Mouse (Mus musculus): ENCODE measurements at regions not wholly inside any gene's neighbourhood (a gene's known extent, or its start where the extent isn't known, plus 50 kb on each side); places are given as distances from the start of the nearest gene placed in this dataset.
"Not testable (repeated sequence)": the region's sequence is repeated elsewhere in the genome, so short reads cannot be mapped to it uniquely, and the experiment has no call there.

DNA sequence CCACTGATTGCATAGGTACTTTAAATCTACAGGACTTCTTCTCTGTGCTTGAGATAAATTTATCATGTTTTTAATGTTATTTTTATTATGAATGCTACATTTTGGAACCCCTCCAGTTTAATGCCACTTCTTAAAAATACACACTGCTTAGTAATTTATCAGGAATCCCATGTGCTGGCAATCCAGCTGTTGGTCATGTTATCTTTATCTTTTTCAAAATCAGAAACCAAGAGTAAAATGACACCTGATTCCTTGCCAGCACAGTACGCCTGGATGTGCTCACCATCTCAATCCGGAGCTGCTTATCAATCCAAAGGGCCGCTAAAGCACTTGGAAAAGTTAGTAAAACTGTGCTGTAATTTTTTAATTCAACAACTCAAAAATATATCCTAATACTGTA, 497.1 kb downstream of the Hdgfl1 start:
- no peak for DNase-seq (ENCODE audit: inconsistent age in 2 of 2, low spot score in 1 of 2)

- no peak for DNase-seq (ENCODE audit: inconsistent age in 2 of 2, low spot score in 1 of 2)
These were observed 502.5 kb downstream of the Hdgfl1 start for GRCm38 (mm10) chr13:26267501-26267900.

DNA sequence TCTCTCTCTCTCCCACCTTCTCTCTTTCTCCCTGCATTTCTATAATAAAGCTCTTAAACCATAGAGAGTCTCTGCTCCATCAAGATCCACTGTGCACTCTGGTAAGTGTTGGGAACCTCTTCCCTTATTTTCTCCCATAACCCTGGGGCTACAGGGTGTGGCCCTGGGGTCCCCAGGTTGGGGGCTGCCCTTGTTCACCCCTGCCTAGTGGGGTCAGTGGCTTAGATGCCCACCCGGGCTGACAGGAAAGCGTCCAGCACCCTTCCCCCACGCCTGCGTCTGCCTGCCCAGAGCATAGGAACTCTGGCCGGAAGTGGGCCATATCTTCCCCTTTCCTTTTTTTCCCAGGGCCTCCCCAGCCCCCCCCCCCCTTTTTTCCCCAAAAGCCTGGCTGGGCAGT, 534.0 kb downstream of the Hdgfl1 start:
- no peak for DNase-seq (ENCODE audit: inconsistent age in 2 of 2, low spot score in 1 of 2)

GRCm38 (mm10) chr13:26234703-26235102, 535.3 kb downstream of the Hdgfl1 start:
- no peak for DNase-seq (ENCODE audit: inconsistent age in 2 of 2, low spot score in 1 of 2)

DNA sequence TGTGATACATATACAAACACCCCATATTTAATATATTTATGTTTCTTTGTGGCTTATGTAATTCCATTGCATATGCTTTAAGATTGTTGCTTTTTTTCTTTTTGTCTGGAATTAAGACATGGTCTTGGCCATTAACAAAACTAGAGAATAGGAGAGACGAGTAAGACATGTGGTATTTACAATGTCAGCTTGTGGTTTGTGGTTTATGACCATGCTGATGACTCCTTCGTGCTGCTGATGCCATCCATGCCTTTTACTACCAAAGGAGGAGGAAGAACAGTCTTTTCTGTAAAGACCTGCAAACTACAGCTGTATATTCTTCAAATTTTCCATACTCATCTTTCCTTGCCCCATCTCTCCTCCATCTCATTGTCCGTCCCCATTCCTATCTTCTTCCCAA, 552.7 kb downstream of the Hdgfl1 start:
- DNase-seq (ENCODE audit: inconsistent age in 2 of 2, low spot score in 1 of 2), result no peak

DNA sequence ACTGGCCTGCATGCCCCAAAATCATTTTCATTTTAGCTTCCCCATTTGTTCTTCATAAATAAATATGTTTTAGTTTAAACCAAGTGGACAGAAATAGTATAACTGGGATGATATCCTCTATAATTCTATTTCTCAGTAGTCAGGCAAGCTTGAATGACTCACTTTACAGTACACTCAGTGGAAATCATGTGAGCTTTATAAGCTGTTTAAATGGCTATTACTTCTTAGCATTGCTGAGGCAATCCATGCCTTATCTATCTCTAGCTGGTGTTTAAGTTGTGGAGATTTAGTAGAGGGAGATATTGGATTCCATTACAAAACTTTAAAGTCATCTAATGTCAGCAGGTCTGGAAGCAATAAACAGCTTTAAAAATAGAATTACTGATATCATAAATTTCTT, 553.4 kb downstream of the Hdgfl1 start:
- no peak for DNase-seq (ENCODE audit: inconsistent age in 2 of 2, low spot score in 1 of 2)

GRCm38 (mm10) chr13:26205532-26206105, 564.3 kb downstream of the Hdgfl1 start:
- no peak for DNase-seq (ENCODE audit: inconsistent age in 2 of 2, low spot score in 1 of 2)

- no peak for DNase-seq (ENCODE audit: inconsistent age in 2 of 2, low spot score in 1 of 2)
These were observed 575.3 kb downstream of the Hdgfl1 start for GRCm38 (mm10) chr13:26194646-26195045.

GRCm38 (mm10) chr13:26183879-26184278, 586.1 kb downstream of the Hdgfl1 start:
- DNase-seq (ENCODE audit: inconsistent age in 2 of 2, low spot score in 1 of 2), result no peak

DNA sequence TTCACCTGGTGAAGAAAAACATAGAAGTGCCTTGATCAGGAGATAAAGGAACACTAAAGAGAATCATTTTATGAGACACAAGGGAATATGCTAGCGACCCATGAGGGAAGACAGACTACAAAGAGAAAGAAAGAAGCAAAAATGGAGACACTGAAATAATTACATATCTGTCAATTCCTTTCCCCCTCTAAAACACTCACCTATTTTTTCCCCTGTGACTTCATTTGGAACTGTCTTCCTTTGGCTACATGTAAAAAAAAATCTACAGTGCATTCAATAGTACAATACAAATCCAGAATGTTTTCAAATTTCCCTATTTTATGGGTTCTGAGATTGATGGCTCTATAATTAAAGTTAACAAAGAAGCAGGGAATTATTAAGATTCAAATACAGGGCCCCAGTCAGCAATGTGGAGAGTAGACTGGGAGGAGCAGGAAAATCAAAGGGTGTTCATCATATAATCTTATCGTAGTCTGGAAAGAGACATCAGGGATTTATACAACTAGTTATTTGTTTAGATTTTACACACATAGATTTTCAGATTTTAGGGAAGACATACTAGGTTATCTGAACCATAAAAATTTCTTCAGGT, 598.0 kb downstream of the Hdgfl1 start:
- no peak for DNase-seq (ENCODE audit: inconsistent age in 2 of 2, low spot score in 1 of 2)

GRCm38 (mm10) chr13:26169641-26170040, 600.3 kb downstream of the Hdgfl1 start:
- no peak for DNase-seq (ENCODE audit: inconsistent age in 2 of 2, low spot score in 1 of 2)

GRCm38 (mm10) chr13:26158703-26159102, 611.3 kb downstream of the Hdgfl1 start:
- DNase-seq (ENCODE audit: inconsistent age in 2 of 2, low spot score in 1 of 2), result no peak

- DNase-seq (ENCODE audit: inconsistent age in 2 of 2, low spot score in 1 of 2), result no peak
These were observed 615.1 kb downstream of the Hdgfl1 start for GRCm38 (mm10) chr13:26154701-26155471.

- no peak for DNase-seq (ENCODE audit: inconsistent age in 2 of 2, low spot score in 1 of 2)
These were observed 615.7 kb downstream of the Hdgfl1 start for GRCm38 (mm10) chr13:26154251-26154650.

DNA sequence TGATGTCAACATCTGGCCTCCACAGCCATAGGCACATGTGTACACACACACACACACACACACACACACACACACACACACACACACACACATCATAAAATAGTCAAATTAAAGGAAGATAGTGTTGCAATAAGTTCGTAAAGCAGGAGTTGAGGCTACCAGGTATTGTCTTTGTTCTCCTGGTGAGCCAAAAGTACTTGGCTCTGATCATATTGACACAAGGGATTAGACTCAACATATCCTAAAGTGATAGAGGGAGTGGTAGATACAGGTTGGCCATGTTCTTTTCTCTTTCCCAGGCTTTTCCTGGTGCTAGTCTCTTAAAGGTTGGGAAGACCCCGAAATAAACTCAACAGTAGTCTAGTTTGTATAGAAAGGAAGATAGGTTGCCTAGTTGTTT, 616.9 kb downstream of the Hdgfl1 start:
- DNase-seq (ENCODE audit: inconsistent age in 2 of 2, low spot score in 1 of 2), result no peak

DNA sequence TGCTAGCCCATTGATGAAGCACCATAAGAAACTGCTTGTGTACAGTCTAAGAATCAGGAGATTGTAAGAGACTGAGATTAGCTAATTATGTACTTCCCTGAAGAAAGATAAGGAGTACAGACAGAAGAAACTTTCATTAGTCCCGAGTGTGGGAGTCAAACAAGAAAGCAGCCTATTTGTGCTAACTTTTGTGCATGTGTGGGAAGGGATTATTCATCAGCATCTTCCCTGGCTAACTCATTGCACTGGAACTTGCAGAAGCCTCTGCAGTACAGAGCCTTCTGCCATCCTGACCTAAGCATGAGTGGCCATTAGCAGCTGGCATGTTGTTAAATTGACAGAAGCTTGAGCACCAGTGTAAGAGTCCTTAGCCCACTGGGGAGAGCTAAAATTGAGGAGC, 619.5 kb downstream of the Hdgfl1 start:
- DNase-seq (ENCODE audit: inconsistent age in 2 of 2, low spot score in 1 of 2), result no peak

DNA sequence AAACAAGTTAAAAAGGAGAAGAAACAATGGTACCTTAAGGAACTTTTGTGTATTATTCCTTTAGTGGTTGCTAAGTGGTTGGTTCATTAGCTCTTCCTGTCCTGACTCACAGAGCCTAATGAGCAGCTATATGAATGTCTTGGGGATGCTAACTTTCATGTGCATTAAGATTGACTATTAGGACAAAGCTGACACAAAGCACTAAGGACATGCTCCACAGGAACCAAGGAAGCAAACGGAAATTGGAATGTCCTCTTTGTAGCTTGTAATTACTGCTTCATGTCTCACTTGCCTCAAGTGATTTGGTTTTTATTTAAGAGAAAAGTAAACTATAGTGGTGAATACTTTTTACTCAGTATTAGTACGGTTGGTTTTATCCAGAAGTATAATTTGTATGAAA, 627.2 kb downstream of the Hdgfl1 start:
- no peak for DNase-seq (ENCODE audit: inconsistent age in 2 of 2, low spot score in 1 of 2)

DNA sequence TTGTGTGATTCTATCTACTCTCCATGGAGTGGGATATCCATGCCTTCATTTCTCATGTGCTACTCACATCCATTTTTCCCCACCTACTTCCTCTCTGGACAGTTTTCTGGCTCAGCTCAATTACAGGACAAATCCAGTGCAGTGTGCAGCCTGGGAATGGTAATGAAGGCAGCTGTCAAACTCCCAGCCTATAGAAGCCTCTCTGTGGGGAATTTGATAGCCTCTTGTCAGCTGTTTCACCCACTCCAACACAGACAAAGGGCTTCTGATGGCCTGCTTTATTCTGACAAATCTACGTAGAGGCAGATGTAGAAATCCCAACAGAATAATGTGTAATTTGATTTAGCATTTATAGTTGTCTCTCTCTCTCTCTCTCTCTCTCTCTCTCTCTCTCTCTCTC, 650.6 kb downstream of the Hdgfl1 start:
- DNase-seq (ENCODE audit: inconsistent age in 2 of 2, low spot score in 1 of 2), result no peak

GRCm38 (mm10) chr13:26114136-26114535, 655.8 kb downstream of the Hdgfl1 start:
- no peak for DNase-seq (ENCODE audit: inconsistent age in 2 of 2, low spot score in 1 of 2)

DNA sequence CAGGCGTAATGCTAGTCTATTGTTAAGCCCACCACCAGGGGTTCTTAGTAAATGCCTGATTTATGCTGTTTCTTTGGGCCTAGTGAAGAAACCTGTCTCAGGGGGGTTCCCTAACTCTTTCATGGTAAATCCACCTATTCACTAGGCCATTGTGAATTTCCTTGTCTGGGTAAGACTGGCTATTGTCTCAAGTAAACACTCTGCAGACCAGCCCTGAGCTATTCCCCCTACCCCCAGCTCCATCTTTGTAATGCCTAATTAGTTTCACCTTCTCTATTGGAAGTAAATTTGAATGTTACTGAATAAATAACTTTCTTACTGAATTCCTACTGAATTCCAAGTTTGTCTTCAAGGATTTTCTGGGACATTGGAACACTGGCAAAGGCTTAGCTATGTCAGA, 656.2 kb downstream of the Hdgfl1 start:
- not testable (repeated sequence) for DNase-seq (ENCODE audit: inconsistent age in 2 of 2, low spot score in 1 of 2)

DNA sequence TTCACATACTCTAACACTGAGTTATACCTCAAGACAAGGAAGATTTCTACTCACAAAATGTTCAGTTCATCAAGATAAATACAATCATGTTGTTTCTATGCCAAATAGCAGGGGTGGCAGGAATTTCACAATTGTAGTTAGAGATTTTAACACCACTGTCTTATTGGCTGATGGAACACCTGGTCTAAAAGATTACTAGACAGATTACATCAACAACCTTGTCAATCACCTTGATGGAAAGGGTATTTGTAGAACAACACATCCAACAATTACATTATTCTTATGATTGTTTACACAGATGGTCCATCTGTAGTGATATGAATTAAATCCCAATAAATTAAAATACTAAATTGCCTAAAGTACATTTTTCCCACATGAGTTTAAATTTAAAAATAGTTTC, 657.4 kb downstream of the Hdgfl1 start:
- no peak for DNase-seq (ENCODE audit: inconsistent age in 2 of 2, low spot score in 1 of 2)

- no peak for DNase-seq (ENCODE audit: inconsistent age in 2 of 2, low spot score in 1 of 2)
These were observed 661.0 kb downstream of the Hdgfl1 start for GRCm38 (mm10) chr13:26109013-26109412.

DNA sequence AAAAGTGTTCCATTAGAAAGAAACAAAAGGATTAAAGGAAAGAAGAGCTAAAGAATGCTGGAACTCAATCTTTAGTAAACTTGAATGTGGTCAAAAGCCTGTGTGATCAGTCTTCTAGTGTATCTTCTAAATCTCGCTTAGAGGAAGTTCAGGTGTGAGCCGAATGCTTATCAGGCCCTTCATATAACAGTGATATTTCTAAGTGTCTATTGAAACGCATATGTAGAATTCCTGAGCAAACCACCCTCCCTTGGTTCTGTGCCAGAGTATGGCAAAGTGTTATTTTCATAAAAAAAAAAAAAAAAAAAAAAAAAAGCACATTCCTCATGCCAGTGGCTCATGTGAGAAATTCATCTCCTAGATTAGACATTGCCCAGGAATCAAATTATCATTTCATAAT, 681.2 kb downstream of the Hdgfl1 start:
- no peak for DNase-seq (ENCODE audit: inconsistent age in 2 of 2, low spot score in 1 of 2)
